Mouse (Mus musculus) central nervous system, embryonic 18 days (tissue): Measurements from ENCODE around the gene H2-Q2. TPM values are rescaled to one million over a fixed set of nuclear protein-coding genes. Genes with fewer than 3 reads are reported as not detected.

ENCODE experiments used
- polyA plus RNA-seq: library from polyadenylated mRNA; depleted of rRNA; stranded (reverse); fragments of >200 nt; gene quantifications from 2 replicates; pipeline ENCODE4 v1.2.3, GENCODE M21; 2012; rRNA removed

Gene H2-Q2
- 7.8 and 8.7 TPM in 2 replicates for polyA plus RNA-seq

GRCm38 (mm10) chr17:35342071-35342671 is at the start of gene H2-Q2:
Gene H2-Q2, plus strand, starts transcription at chr17:35342242.

GRCm38 (mm10) chr17:35320327-35321081 is 21.5 kb upstream of the H2-Q2 start, which contains the start of gene H2-Q1:
Gene H2-Q1, plus strand, starts transcription at chr17:35320405.

GRCm38 (mm10) chr17:35379369-35379728 is 37.3 kb downstream of the H2-Q2 start, which contains the start of gene H2-Q4:
Gene H2-Q4, plus strand, starts transcription at chr17:35379617.

Other genes with a start within 250 kb of the H2-Q2 start
- gene Ly6g5c, start 234.0 kb upstream of the H2-Q2 start, polyA plus RNA-seq = not detected in 2 replicates
- 2.3 TPM in 2 replicates for gene Ly6g5b, start 226.8 kb upstream of the H2-Q2 start, polyA plus RNA-seq
- 17.4 and 18.3 TPM in 2 replicates for gene Gpank1, start 220.8 kb upstream of the H2-Q2 start, polyA plus RNA-seq
- gene Csnk2b, start 220.2 kb upstream of the H2-Q2 start, polyA plus RNA-seq = 170 and 198 TPM in 2 replicates
- 5.2 and 5.6 TPM in 2 replicates for gene D17H6S53E, start 215.9 kb upstream of the H2-Q2 start, polyA plus RNA-seq
- 0.65 and 0.84 TPM in 2 replicates for gene Apom, start 210.2 kb upstream of the H2-Q2 start, polyA plus RNA-seq
- 237 and 290 TPM in 2 replicates for gene Bag6, start 207.1 kb upstream of the H2-Q2 start, polyA plus RNA-seq
- gene Prrc2a, start 177.3 kb upstream of the H2-Q2 start, polyA plus RNA-seq = 228 and 250 TPM in 2 replicates
- gene Aif1, start 166.2 kb upstream of the H2-Q2 start, polyA plus RNA-seq = 3.7 and 3.9 TPM in 2 replicates
- 15.7 and 18.5 TPM in 2 replicates for gene Lst1, start 153.8 kb upstream of the H2-Q2 start, polyA plus RNA-seq
- 0.76 and 0.84 TPM in 2 replicates for gene Ltb, start 147.8 kb upstream of the H2-Q2 start, polyA plus RNA-seq
- 0.05 TPM in 2 replicates for gene Tnf, start 140.2 kb upstream of the H2-Q2 start, polyA plus RNA-seq
- gene Lta, start 136.9 kb upstream of the H2-Q2 start, polyA plus RNA-seq = 0.57 and 0.62 TPM in 2 replicates
- not detected in 2 replicates for gene Gm16181, start 121.4 kb upstream of the H2-Q2 start, polyA plus RNA-seq
- gene Atp6v1g2, start 108.6 kb upstream of the H2-Q2 start, polyA plus RNA-seq = 147 and 148 TPM in 2 replicates
- gene Nfkbil1, start 106.5 kb upstream of the H2-Q2 start, polyA plus RNA-seq = 14.3 and 14.8 TPM in 2 replicates
- 727 and 778 TPM in 2 replicates for gene Ddx39b, start 100.5 kb upstream of the H2-Q2 start, polyA plus RNA-seq
- 60.4 and 60.8 TPM in 2 replicates for gene H2-D1, start 79.5 kb upstream of the H2-Q2 start, polyA plus RNA-seq
- 0.27 and 0.48 TPM in 2 replicates for gene H2-Q1, start 21.8 kb upstream of the H2-Q2 start, polyA plus RNA-seq
- 3.3 and 3.5 TPM in 2 replicates for gene H2-Q4, start 37.4 kb downstream of the H2-Q2 start, polyA plus RNA-seq
- gene H2-Q6, start 82.6 kb downstream of the H2-Q2 start, polyA plus RNA-seq = 1.0 and 1.2 TPM in 2 replicates
- gene H2-Q7, start 96.9 kb downstream of the H2-Q2 start, polyA plus RNA-seq = 3.6 and 4.1 TPM in 2 replicates
- 0.47 and 0.52 TPM in 2 replicates for gene H2-Q10, start 127.8 kb downstream of the H2-Q2 start, polyA plus RNA-seq
- gene Pou5f1, start 163.8 kb downstream of the H2-Q2 start, polyA plus RNA-seq = 0.12 TPM in 1 of 2 replicates, not detected in the other
- 11.8 and 14.8 TPM in 2 replicates for gene Tcf19, start 174.6 kb downstream of the H2-Q2 start, polyA plus RNA-seq
- 9.8 and 10.1 TPM in 2 replicates for gene Cchcr1, start 174.9 kb downstream of the H2-Q2 start, polyA plus RNA-seq
- 0.32 and 0.75 TPM in 2 replicates for gene Psors1c2, start 191.0 kb downstream of the H2-Q2 start, polyA plus RNA-seq
- gene Cdsn, start 209.9 kb downstream of the H2-Q2 start, polyA plus RNA-seq = 0.07 and 1.2 TPM in 2 replicates
- 0.05 and 0.09 TPM in 2 replicates for gene 2300002M23Rik, start 225.2 kb downstream of the H2-Q2 start, polyA plus RNA-seq